Mouse (Mus musculus): ENCODE measurements around the gene Fars2.

Fars2 gene

GRCm38 (mm10) chr13:36218347-36218746 lies 101.1 kb downstream of the Fars2 start:
- in situ Hi-C loops (cut with MseI, MboI) = no loop called here

- in situ Hi-C loops (cut with MseI, MboI) = no loop called here
Measured at GRCm38 (mm10) chr13:36219506-36219905, 102.3 kb downstream of the Fars2 start.

- in situ Hi-C loops (cut with MseI, MboI) = no loop called here
Measured at GRCm38 (mm10) chr13:36221897-36222296, 104.7 kb downstream of the Fars2 start.

- in situ Hi-C loops (cut with MseI, MboI) = no loop called here
Measured at GRCm38 (mm10) chr13:36222721-36223120, 105.5 kb downstream of the Fars2 start.

DNA sequence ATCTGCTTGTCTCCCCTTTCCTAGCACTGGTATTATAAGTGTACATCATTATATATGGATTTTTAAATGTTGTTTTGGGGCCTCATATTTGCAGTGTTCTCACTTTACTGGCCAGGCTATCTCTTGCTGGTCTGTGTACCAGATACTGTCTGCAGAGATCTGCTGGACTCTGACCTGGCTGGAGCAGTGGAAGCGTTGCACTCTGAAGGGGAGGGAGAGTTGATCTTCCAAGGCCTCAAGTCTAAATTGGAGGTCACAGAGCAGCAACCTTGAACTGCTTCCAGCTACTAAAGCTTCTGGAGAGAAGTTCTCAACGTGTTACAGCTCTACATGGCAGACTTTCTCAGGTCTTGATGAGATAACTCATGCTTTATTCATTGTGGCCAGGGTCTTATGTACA lies 107.2 kb downstream of the Fars2 start:
- in situ Hi-C loops (cut with MseI, MboI) = no loop called here

DNA sequence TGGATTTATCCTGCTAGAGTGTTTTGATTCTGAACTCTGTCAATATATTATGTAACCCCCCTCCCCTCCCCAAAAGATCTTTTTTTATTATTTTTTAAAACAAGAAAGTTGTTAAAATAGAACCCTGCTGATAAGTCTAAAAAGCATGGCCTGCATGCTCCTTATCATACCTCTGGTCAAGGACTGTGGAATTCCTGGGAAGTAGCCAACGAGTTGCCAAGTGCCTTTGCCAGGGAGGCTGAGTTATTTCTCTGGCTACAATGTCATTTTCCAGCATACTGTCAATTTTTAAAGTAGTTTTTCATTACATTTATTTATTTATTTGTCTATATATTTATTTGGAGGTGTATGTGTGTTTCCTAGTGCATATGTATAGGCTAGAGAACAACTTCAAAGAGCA lies 125.0 kb downstream of the Fars2 start:
- in situ Hi-C loops (cut with MseI, MboI) = no loop called here

DNA sequence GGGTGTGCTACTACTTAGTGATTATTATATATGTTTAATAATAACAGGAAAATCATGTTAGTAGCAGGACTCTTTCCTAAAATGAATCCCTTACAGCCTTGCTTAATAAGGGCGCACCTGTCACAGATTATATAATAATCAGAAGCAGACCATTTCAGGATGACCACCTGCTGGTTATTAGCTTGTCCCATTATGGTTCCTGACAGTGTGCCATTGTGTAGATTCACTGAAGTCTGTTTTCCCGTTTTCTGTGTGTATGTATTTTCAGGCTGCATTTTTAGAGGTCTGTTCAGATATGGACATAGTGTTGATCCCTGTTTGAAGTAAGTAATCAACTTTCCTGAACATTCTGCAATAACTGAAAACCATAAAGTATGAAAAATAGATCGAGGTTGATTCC lies 136.7 kb downstream of the Fars2 start:
- in situ Hi-C loops (cut with MseI, MboI) = no loop called here

DNA sequence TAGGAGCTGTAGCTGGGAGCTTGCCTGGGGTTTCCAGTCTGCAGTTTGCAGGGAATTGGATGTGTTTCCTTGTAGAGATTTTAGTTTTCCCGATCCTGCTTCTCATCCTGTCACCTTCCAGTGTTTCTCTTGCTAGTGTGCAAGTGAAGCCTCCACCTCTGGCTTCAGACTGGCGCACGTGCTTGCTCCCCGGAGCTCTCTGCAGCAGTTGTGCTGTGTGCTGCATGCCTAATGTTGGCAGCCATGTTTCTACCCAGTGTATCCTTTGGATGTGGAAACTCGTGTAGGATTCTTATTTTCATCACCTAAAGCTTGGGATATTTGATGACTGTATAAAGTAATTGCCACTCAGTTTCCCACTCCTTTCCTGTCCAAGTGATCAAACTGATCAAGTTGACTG lies 140.0 kb downstream of the Fars2 start:
- in situ Hi-C loops (cut with MseI, MboI) = no loop called here

DNA sequence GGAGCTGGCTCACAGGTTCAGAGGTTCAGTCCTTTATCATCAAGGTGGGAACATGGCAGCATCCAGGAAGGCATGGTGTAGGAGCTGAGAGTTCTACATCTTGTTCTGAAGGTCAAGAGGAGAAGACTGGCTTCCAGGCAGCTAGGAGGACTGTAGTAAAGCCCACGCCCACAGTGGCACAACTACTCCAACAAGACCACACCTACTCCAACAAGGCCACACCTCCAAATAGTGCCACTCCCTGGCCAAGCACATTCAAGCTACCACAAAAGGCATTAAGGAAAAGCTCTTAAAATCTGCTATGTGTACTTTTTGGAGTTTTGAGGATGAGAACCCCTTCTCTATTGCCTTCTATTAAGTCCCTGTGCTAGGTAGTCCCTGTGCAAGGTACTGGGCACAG lies 142.5 kb downstream of the Fars2 start:
- in situ Hi-C loops (cut with MseI, MboI) = no loop called here

GRCm38 (mm10) chr13:36261299-36261698 lies 144.1 kb downstream of the Fars2 start:
- in situ Hi-C loops (cut with MseI, MboI) = no loop called here

- in situ Hi-C loops (cut with MseI, MboI) = no loop called here
Measured at GRCm38 (mm10) chr13:36263240-36264095, 146.3 kb downstream of the Fars2 start.

- in situ Hi-C loops (cut with MseI, MboI) = no loop called here
Measured at GRCm38 (mm10) chr13:36264391-36264790, 147.2 kb downstream of the Fars2 start.

GRCm38 (mm10) chr13:36265342-36265744 lies 148.1 kb downstream of the Fars2 start:
- in situ Hi-C loops (cut with MseI, MboI) = no loop called here

DNA sequence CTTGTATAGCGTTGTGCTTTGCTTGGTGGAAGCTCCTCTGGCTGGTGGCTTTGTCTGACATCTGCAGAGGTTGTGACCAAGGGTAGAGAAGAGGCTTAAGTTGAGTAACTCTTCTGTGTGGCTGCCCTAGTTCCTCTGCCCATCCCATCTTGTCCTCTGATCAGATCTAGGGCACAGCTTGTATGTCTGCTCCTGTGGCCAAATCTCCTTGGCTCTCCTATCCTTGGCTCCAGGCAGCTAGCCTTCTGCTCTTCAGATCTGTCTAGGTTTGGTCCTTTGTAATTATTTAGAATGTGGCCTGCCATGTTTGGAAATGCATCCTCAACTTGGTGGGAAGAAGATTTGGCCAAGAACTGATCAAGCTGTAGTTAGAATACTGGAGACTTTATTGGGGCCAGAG lies 150.2 kb downstream of the Fars2 start:
- in situ Hi-C loops (cut with MseI, MboI) = no loop called here

GRCm38 (mm10) chr13:36270867-36271266 lies 153.7 kb downstream of the Fars2 start:
- in situ Hi-C loops (cut with MseI, MboI) = loop anchor here in 1 of 2 experiments (10.0 kb wide), 1 partner anchor 256 kb away; no protein-coding TSS in a partner anchor

DNA sequence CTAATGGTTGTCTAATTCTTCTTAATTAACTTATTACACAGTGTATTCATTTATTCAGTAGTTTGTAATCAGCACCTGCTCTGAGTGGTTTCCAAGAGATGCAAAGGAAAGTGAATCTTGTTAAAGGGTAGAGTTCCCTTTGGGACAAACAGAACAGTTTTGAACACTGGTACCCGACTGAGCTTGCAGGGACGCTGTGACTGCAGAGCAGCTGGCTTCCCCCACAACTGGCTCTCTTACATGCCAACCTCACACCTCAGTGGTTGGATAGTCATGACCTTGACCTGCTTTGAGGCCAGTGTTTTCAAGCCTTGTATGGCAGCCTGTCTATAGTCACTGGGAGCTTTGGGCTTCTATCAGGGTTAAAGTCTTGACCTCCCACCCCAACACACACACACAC lies 156.3 kb downstream of the Fars2 start:
- in situ Hi-C loops (cut with MseI, MboI) = loop anchor here in 1 of 2 experiments (10.0 kb wide), 1 partner anchor 259 kb away; no protein-coding TSS in a partner anchor

DNA sequence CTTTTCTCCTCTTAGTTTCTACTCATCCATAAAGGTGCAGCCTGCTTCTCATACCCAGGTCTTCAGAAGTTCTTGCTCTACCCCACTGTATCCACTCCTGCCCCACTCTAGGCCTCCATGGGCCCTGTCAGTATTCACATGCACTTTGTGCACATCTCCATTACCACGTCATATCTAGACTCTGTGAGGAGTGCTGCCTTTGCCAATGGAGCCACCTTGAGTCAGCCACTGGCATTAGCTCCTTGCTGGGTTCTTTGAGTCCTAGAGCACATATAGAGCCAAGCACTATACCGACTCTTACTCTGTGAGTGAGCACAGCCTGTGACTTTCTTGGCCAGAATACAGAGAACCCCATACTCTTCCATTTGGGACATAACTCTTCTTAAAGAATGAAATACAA lies 159.0 kb downstream of the Fars2 start:
- in situ Hi-C loops (cut with MseI, MboI) = loop anchor here (10.0 to 25.0 kb wide), 3 partner anchors 261 to 1036 kb away; no protein-coding TSS in a partner anchor

- in situ Hi-C loops (cut with MseI, MboI) = loop anchor here (25.0 kb wide), 2 partner anchors 270 to 1030 kb away; no protein-coding TSS in a partner anchor
Measured at GRCm38 (mm10) chr13:36282018-36282417, 164.8 kb downstream of the Fars2 start.

DNA sequence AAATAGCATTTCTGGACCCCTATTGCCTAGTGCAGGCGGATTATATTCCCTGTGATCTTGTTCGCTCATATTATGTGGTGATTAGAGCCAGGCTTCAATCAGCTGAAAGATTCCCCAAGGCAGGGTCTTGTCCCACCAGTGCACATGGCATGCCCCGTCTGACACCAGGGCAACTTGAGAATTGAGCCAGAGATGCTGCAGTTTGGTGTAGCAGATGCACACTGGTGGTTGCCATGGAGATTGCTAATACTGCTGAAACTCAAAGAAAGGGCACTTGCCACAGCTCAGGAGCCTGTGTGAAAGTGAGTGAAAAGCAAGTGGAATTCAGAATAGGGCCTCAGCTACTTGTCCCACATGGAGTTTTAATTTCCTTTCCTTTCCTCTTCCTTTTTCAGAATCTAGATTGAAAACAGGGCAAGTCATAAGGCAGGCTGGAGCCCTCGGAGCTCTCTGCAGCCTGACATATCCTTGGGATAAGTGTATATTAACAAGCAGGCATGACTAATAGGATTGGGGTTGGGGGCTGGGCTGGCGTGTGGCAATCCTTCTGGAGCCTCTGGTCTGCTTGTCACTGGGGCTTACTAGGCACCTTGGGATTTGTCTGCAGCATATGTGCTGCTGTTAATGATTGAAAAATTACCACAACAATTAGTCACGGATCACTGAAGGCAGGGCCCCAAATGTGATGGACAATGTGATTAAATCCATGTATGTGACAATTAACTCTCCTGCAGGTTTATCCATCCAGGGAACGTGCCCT lies 165.8 kb downstream of the Fars2 start:
- in situ Hi-C loops (cut with MseI, MboI) = loop anchor here (25.0 kb wide), 2 partner anchors 271 to 1029 kb away; no protein-coding TSS in a partner anchor

- in situ Hi-C loops (cut with MseI, MboI) = loop anchor here (25.0 kb wide), 2 partner anchors 271 to 1029 kb away; no protein-coding TSS in a partner anchor
Measured at GRCm38 (mm10) chr13:36283545-36284067, 166.4 kb downstream of the Fars2 start.

DNA sequence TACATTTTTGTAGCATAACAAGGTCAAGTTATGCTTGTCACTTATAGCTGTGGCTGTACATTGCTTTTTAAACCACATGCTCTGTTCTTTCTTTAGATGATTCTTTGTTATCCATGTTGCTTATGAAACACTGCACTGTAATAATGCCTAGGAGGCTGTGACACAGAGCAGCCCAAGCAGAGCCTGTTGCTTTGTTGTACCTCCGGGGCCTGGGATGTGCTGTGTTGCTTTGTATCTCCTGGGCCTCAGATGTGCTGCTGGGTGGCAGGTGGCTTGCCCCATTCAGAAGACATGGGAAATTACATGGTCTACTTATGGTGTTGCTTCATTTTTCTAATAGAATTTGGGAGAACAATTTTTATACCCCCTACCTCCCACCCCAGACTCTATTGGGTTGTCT lies 166.9 kb downstream of the Fars2 start:
- in situ Hi-C loops (cut with MseI, MboI) = loop anchor here (25.0 kb wide), 2 partner anchors 272 to 1028 kb away; no protein-coding TSS in a partner anchor

DNA sequence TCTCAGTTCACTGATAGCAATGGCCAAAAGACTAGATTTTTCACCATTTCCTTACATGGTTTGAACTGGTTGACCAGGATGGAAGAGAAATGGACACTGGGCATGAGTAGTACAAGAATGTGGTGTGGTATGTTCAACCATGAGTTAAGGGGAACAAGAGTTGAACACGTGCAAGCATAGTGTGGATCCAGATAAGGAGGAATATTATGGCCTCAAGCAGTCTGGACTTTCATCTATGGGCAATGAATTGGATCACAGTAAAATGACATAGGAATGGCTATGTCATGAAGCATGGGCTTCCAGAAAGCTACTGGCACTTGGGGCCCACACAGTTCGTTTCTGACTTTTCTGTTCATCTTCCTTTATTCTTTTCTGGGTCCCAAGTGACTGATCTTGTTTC lies 168.0 kb downstream of the Fars2 start:
- in situ Hi-C loops (cut with MseI, MboI) = loop anchor here (25.0 kb wide), 2 partner anchors 273 to 1027 kb away; no protein-coding TSS in a partner anchor
